Mouse (Mus musculus): ENCODE results near the gene Gm5797. TPM values are rescaled to one million over a fixed set of nuclear protein-coding genes. Genes with fewer than 3 reads are reported as not detected.
A peak's percentile ranks its signal among the peaks of the same experiment; 100 is the strongest.
"Not testable (repeated sequence)": the region's sequence is repeated elsewhere in the genome, so short reads cannot be mapped to it uniquely, and the experiment has no call there.

The Gm5797 gene
- total RNA-seq (2021): not detected

- not testable (repeated sequence) for DNase-seq
Observed at GRCm38 (mm10) chr14:7332295-7332694, at the start of gene Gm5797. Gene Gm5797 (minus strand): TSS chr14:7332395.

- DNase-seq: not testable (repeated sequence)
Observed at GRCm38 (mm10) chr14:7365034-7365433, 32.8 kb upstream of the Gm5797 start, which contains the start of gene Gm8374. Gene Gm8374 (minus strand): TSS chr14:7365134.

GRCm38 (mm10) chr14:7315093-7315492 lies 17.1 kb downstream of the Gm5797 start:
- DNase-seq: peak; percentile 0 to 7

- DNase-seq: peak; percentile 6 to 14
Observed at GRCm38 (mm10) chr14:7314661-7315060, 17.5 kb downstream of the Gm5797 start, which contains the start of gene Gm3739. Gene Gm3739 (minus strand): TSS chr14:7315049.

Other genes starting within 250 kb of the Gm5797 start
- 1 to 10 TPM; 2.2 to 5.1 TPM for gene Gm3696, start 231.8 kb downstream of the Gm5797 start, total RNA-seq (2021)
- not detected for gene Gm6676, start 207.0 kb downstream of the Gm5797 start, total RNA-seq (2021)
- 1 to 10 TPM; 1.3 to 1.7 TPM for gene Gm3512, start 157.9 kb downstream of the Gm5797 start, total RNA-seq (2021)
- not detected for gene Gm16434, start 137.9 kb downstream of the Gm5797 start, total RNA-seq (2021)
- not detected for gene Gm3727, start 67.7 kb downstream of the Gm5797 start, total RNA-seq (2021)
- 1 to 10 TPM in 1 of 2 experiments, under 1 TPM in 1; 0.30 to 1.2 TPM for gene Gm3739, start 17.3 kb downstream of the Gm5797 start, total RNA-seq (2021)
- gene Gm8374, start 32.7 kb upstream of the Gm5797 start, total RNA-seq (2021): not detected
- not detected for gene Gm3755, start 118.5 kb upstream of the Gm5797 start, total RNA-seq (2021)
- not detected for gene Gm3752, start 151.4 kb upstream of the Gm5797 start, total RNA-seq (2021)
- 1 to 10 TPM; 8.8 to 9.8 TPM for gene Gm3558, start 236.2 kb upstream of the Gm5797 start, total RNA-seq (2021)